8 mouse cellular contexts compared by ENCODE assay signal in genomic region chr7:135790978-135791377, GRCm38 (mm10).
DNase-seq lines count a peak whose midpoint lies in the region; ATAC-seq and TF ChIP-seq lines count a peak whose summit lies in the region.

No protein-coding gene starts in this region.

- CTCF ChIA-PET in Patski (lab: Charles Lee) = interaction anchor here (0.8 to 2.7 kb wide), 8 partner anchors 8 to 364 kb away, joined by 3 to 9 read pairs (median 3); no protein-coding TSS in a partner anchor

- ATAC-seq in Patski = peak; percentile 62
- ATAC-seq in lung, embryonic 14.5 days (ENCODE audit: insufficient read depth) = 0 out of 2 replicates have a peak, but pooled peaks have one; percentile 56
- no peak for ATAC-seq in activated CD4-positive, CD25-positive, alpha-beta regulatory T cell, adult 4 months

- H3K4me2 ChIP-seq in lung, embryonic 14.5 days = no peak overlapping the region

- H3K4me1 ChIP-seq in lung, embryonic 14.5 days (ENCODE audit: insufficient read depth) = no peaks in the 10 kb centered on the region

- POLR2A ChIA-PET in Patski (lab: Charles Lee) = interaction anchor here (0.6 kb wide), 1 partner anchor 1528 kb away, joined by 6 read pairs; no protein-coding TSS in a partner anchor

- in situ Hi-C loops in Patski (cut with MboI; ENCODE audit: low pct_unique_long_range_greater_than_20kb) = no loop called here

- DNase-seq in CD4-positive helper T cell, adult 2 months (ENCODE audit: low read depth, low spot score) = peak; percentile 27
- no peak for DNase-seq in Patski (ENCODE audit: low read depth, low spot score)
- DNase-seq in cerebellum, postnatal 25 days = peak; percentile 60 to 76
- DNase-seq in gastrocnemius, postnatal 4 days (ENCODE audit: low spot score in 2 of 2) = peak; percentile 39 to 76
- peak; percentile 54 for DNase-seq in layer of hippocampus, adult 9-10 months (ENCODE audit: low spot score)
- peak; percentile 85 for DNase-seq in lung, embryonic 14.5 days
- DNase-seq in right cerebral cortex, adult 2 months (ENCODE audit: low spot score in 2 of 2) = peak; percentile 79 to 86

- no peak overlapping the region for H3K9ac ChIP-seq in lung, embryonic 14.5 days

- no peaks in the 10 kb centered on the region for H3K9me3 ChIP-seq in lung, embryonic 14.5 days (ENCODE audit: low read depth, low read length)

- H3K27me3 ChIP-seq in Patski = no peaks in the 10 kb centered on the region
- no peaks in the 10 kb centered on the region for H3K27me3 ChIP-seq in lung, embryonic 14.5 days (ENCODE audit: insufficient read depth, low read length)

- H3K4me3 ChIP-seq in lung, embryonic 14.5 days (ENCODE audit: low read depth, low read length) = no peak overlapping the region

- H3K27ac ChIP-seq in lung, embryonic 14.5 days (ENCODE audit: low read depth) = no peak overlapping the region

- WGBS in lung, embryonic 14.5 days = 4% methylated on average over 3 of the region's 3 CpGs

- TF ChIP-seq CTCF in Patski (IDR thresholded peaks at IDR 0.05) = peak; percentile 90
- peak; percentile 97 for TF ChIP-seq CTCF in lung, embryonic 14.5 days (IDR thresholded peaks at IDR 0.05; ENCODE audit: low read depth)

- H3K36me3 ChIP-seq in lung, embryonic 14.5 days (ENCODE audit: insufficient read depth) = no peaks in the 10 kb centered on the region
